In genomic region chrX:20730048-20730447, GRCm38 (mm10) we compare ENCODE assay signal across 8 mouse cellular contexts. TPM values are rescaled to one million over a fixed set of nuclear protein-coding genes. Genes with fewer than 3 reads are reported as not detected.
A peak's percentile ranks its signal among the peaks of the same experiment; 100 is the strongest.
DNase-seq lines count a peak whose midpoint lies in the region; TF ChIP-seq lines count a peak whose summit lies in the region.
"Not testable (repeated sequence)": the region's sequence is repeated elsewhere in the genome, so short reads cannot be mapped to it uniquely, and the experiment has no call there.

No protein-coding gene starts in this region.

- not testable (repeated sequence) for TF ChIP-seq POLR2A in heart, adult 2 months (IDR thresholded peaks at IDR 0.05; ENCODE audit: insufficient read depth, low read depth, low read length)

- 32% methylated on average over 10 of the region's 10 CpGs for WGBS in heart, adult 2 months

- intact Hi-C loops in heart, adult 2 months (cut with DNase I), result not testable (repeated sequence)

- H3K36me3 ChIP-seq in heart, adult 2 months (ENCODE audit: control insufficient read depth, insufficient read depth, low read length), result not testable (repeated sequence)

- H3K4me1 ChIP-seq in heart, adult 2 months (ENCODE audit: control insufficient read depth, insufficient read depth, low read length), result not testable (repeated sequence)

- DNase-seq in ZHBTc4 (ENCODE audit: low read depth, low spot score), result peak; percentile 37
- peak; percentile 3 for DNase-seq in embryo, embryonic 10 days (ENCODE audit: low spot score)
- peak; percentile 2 to 33 for DNase-seq in heart, adult 2 months
- peak; percentile 5 for DNase-seq in induced T-regulatory cell, adult 2 months (ENCODE audit: low read depth)
- peak; percentile 6 for DNase-seq in kidney, postnatal 10 days
- peak; percentile 9 to 40 for DNase-seq in lung, adult 18-20 months
- peak; percentile 55 for DNase-seq in ovary, adult 18-20 months (ENCODE audit: low spot score)
- DNase-seq in urinary bladder, postnatal 14 days (ENCODE audit: low spot score), result peak; percentile 4

- H3K79me2 ChIP-seq in heart, adult 2 months (replicated peaks; ENCODE audit: control insufficient read depth, insufficient read depth, low read length), result not testable (repeated sequence)

- H3K27ac ChIP-seq in heart, adult 2 months, result not testable (repeated sequence)

- H3K9ac ChIP-seq in heart, adult 2 months (ENCODE audit: low read depth, low read length), result not testable (repeated sequence)

- not testable (repeated sequence) for TF ChIP-seq CTCF in heart, adult 2 months (IDR thresholded peaks at IDR 0.05)

- not testable (repeated sequence) for H3K27me3 ChIP-seq in heart, adult 2 months (ENCODE audit: control insufficient read depth, insufficient read depth, low read length)

- TF ChIP-seq EP300 in heart, adult 2 months (IDR thresholded peaks at IDR 0.05; ENCODE audit: insufficient read depth, low read depth, low read length), result not testable (repeated sequence)

- not testable (repeated sequence) for H3K4me3 ChIP-seq in heart, adult 2 months

RNA-seq across cellular contexts. Expression of gene Usp11, which starts 26.3 kb away (rescaled TPM):
- 1 to 10 TPM; 5.3 to 7.0 TPM for total RNA-seq in heart, adult 2 months (2021)
- polyA plus RNA-seq in heart, adult 2 months (2012; rRNA removed), result 5.9 and 10.8 TPM in 2 replicates

RNA-seq across cellular contexts. Expression of gene Cdk16, which starts 42.3 kb away (rescaled TPM):
- 100 to 1,000 TPM; 110 to 117 TPM for total RNA-seq in heart, adult 2 months (2021)
- 190 and 269 TPM in 2 replicates for polyA plus RNA-seq in heart, adult 2 months (2012; rRNA removed)

Comparison
In these comparisons a context has a peak if more than half of its experiments do, and no peak if none do; other contexts are left out.
1. DNase-seq: peak in every context shown above with its lines; median percentile 55 in ovary, adult 18-20 months; 37 in ZHBTc4; 24 in lung, adult 18-20 months; 18 in heart, adult 2 months; 6 in kidney, postnatal 10 days; 5 in induced T-regulatory cell, adult 2 months; 4 in urinary bladder, postnatal 14 days; 3 in embryo, embryonic 10 days.